Mouse (Mus musculus): ENCODE results near the gene Zmynd10. TPM values are rescaled to one million over a fixed set of nuclear protein-coding genes. Genes with fewer than 3 reads are reported as not detected.

The Zmynd10 gene
- 3.6 and 4.3 TPM in 2 replicates for polyA plus RNA-seq (2016; fragmentation: Nextera tagmentation; extraction: Ambion mirVana)

DNA sequence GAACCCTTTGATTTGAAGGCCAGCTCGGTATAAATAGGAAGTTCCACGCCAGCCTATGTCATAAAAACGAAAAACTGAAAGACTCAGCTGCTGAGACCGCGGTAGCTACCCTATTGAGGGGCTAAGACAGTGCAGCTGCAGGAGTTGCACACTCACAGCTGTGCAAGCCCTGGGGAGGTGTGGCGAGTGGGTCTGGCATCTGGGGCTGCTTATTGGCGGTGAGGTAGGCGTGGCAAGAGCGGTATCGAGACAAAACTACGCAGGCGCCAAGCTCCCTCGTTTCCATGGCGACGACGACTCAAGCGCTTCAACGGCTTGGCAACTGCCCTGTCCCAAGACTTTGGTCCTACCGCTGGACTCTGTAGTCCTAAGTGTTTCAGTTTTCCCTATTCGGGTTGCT, at the start of gene Zmynd10:
Zmynd10 (plus strand) TSS at position 273 of the 400 bp plus-strand sequence.
- Histone ChIP-seq H3K4me1 (peaks cover 48% of the 10 kb centered on the region), H3K9ac (peak within 1 kb of the TSS; percentile 33; the same call in 1 of the 2 replicates), H3K27me3 (peaks cover 37% of the 10 kb centered on the region), H3K9me3 (replicated peaks) (no peaks in the 10 kb centered on the region), H3K4me2 (replicated peaks) (peak within 1 kb of the TSS; percentile 46), H3K4me3 (peak within 1 kb of the TSS; percentile 7; the same call in 1 of the 2 replicates), H3K36me3 (peaks cover 20% of the 10 kb centered on the region), H3K27ac (peak within 1 kb of the TSS; percentile 52)
- ATAC-seq (ENCODE audit: low FRiP score) = peak; percentile 66
- WGBS = 4% methylated on average over 20 of the region's 20 CpGs

DNA sequence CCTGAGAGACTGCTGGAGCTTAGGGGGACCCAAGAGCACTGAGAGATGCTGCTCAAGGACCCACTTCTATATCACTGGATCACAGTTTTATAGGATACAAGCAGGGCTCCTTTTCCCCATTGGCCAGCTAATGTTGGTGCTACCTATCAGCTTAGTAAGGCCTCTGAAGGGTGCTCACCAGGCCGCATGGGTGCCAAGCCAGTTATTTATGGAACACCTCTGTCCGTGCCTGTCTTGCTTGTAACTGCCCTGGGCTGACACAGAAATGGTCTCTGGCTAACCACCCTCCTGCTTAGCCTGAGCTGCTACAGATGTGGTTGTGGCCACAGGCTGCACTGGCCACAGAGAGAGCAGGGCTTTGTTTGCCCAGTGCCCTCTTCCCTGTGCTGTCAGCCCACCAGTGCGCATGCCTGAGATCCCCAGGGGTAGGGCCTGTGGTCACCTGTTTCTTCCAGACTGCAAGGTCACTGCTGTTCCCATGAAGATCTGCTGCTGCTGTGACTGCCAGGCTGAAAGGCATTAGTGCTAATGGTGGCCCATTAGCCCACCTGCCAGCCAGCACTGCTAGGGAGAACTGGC, 46.3 kb upstream of the Zmynd10 start:
- Histone ChIP-seq H3K27me3 (no peaks in the 10 kb centered on the region), H3K4me3 (no peak overlapping the region), H3K9me3 (replicated peaks) (no peaks in the 10 kb centered on the region), H3K36me3 (no peaks in the 10 kb centered on the region; the same call in 1 of the 2 replicates), H3K4me1 (peaks cover 25% of the 10 kb centered on the region), H3K27ac (peak overlapping the region; percentile 46; the same call in 1 of the 2 replicates), H3K9ac (0 out of 2 replicates have a peak overlapping the region, but pooled peaks have one; percentile 2), H3K4me2 (replicated peaks) (no peak overlapping the region)
- no peak for ATAC-seq (ENCODE audit: low FRiP score)
- WGBS = 81% methylated on average over 3 of the region's 3 CpGs

DNA sequence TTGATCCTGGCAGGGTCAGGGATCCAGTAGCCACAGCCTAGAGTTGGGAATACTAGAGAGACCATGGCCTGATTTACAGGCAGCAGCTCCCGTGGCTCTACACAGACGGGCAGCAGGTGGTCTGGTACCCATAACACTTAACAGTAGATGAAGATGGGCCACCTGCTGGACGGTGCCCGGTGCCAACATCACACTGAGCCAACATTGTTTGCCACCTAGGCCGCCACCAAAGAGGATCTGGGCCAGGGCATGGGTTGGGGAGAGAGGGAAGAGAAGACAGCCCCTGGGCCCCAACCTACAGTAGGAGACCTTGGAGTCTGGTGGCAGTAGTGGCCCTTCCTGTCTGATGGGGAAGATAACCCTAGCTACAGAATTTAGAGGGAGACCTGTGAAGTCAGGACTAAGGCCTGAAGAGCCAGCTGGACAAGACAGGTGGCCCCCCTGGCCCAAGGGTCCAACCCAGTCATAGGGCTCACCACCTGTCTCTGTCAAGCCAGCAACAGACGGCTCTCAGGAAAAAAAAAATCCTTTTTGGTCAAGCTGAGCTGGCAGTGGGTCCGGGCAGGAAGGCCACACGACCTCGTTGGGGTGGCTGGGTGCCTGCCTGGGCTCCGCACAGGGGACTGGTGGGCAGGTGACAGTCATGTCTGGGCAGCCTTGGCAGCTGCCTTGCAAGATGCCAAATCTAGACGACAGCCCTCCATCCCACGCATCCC, 44.8 kb upstream of the Zmynd10 start:
- no peak overlapping the region for H3K4me3 ChIP-seq
- peaks cover 32% of the 10 kb centered on the region for H3K4me1 ChIP-seq
- H3K27ac ChIP-seq = no peak overlapping the region

DNA sequence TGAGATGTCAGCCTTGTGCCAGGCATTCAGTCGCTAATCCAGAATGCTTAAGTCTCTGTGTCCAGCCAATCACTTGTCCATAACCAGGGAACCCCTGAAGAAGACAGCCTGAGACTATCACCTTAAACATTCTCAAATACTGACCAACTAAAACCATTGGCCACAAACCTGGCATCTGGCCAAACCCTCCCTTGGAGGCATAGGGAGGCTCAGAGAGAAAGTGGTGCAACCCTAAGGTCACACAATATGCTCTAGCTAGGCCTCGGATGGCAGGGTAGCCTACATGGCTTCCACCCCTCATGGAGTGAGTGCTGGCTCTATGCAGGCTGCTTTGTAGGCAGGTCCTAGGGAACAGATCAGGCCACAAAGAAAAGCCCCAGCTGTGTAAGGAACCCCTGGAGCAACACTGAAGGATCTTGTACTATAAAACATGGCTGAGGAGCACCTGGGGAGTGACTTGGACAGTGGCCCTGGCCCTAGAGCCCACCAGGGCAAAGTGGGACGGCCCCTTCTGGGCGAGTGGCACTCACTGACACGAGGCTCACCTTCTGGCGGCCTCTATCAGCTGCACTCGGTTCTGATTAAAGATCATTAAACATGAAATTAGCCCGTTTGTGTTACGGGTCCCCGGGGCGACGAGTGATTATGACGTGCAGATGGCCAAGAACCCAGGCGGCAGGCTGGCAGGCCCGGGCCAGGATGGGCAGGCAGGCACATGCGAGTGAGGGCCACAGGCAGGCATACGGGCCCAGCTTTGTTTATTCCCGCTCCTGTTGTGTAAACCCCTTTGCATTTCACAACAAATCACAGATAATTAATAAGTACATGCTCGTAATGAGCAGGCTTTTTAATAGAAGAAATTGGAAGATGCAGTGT, 42.2 kb upstream of the Zmynd10 start:
- no peak overlapping the region for H3K9ac ChIP-seq
- peaks cover 58% of the 10 kb centered on the region for H3K4me1 ChIP-seq
- WGBS = 55% methylated on average over 19 of the region's 19 CpGs
- peak; percentile 57; the same call in 1 of the 2 replicates for ATAC-seq (ENCODE audit: low FRiP score)
- H3K4me3 ChIP-seq = no peak overlapping the region
- no peaks in the 10 kb centered on the region for H3K36me3 ChIP-seq
- H3K4me2 ChIP-seq (replicated peaks) = no peak overlapping the region
- peaks cover 5% of the 10 kb centered on the region; the same call in 1 of the 2 replicates for H3K27me3 ChIP-seq
- H3K27ac ChIP-seq = peak overlapping the region; percentile 70
- no peaks in the 10 kb centered on the region for H3K9me3 ChIP-seq (replicated peaks)

More for the DNA sequence above, 44.8 kb upstream of the Zmynd10 start:
- H3K9ac ChIP-seq = no peak overlapping the region
- WGBS = 90% methylated on average over 12 of the region's 12 CpGs
- H3K36me3 ChIP-seq = no peaks in the 10 kb centered on the region; the same call in 1 of the 2 replicates
- no peak for ATAC-seq (ENCODE audit: low FRiP score)
- H3K9me3 ChIP-seq (replicated peaks) = no peaks in the 10 kb centered on the region
- peaks cover 5% of the 10 kb centered on the region; the same call in 1 of the 2 replicates for H3K27me3 ChIP-seq
- H3K4me2 ChIP-seq (replicated peaks) = no peak overlapping the region

DNA sequence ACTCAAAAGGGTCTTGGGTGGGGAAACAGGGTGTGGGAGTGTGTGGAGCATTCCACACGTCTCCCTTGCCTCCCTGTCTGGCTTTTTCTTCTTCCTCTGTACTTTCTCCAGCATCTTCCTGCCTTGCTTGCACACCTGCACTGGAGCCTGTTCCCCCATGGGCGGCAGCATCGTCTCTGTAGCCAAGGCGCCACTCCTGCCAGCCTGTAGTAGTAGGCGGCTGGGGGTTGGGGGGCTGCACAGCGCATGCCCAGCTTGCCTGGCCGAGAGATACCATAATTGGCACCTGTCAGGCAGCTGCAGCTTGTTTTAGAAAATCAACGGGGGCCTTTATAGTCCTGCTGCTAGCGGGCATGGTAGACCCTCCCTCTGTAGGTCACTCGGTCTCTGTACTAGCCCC, 38.8 kb upstream of the Zmynd10 start:
- Histone ChIP-seq H3K4me2 (replicated peaks) (no peak overlapping the region), H3K9ac (no peak overlapping the region; the same call in 1 of the 2 replicates), H3K9me3 (replicated peaks) (no peaks in the 10 kb centered on the region), H3K4me3 (no peak overlapping the region), H3K36me3 (no peaks in the 10 kb centered on the region), H3K27me3 (peaks cover 5% of the 10 kb centered on the region; the same call in 1 of the 2 replicates), H3K4me1 (peaks cover 87% of the 10 kb centered on the region), H3K27ac (peak overlapping the region; percentile 57; the same call in 1 of the 2 replicates)
- WGBS = 47% methylated on average over 10 of the region's 10 CpGs
- no peak for ATAC-seq (ENCODE audit: low FRiP score)

DNA sequence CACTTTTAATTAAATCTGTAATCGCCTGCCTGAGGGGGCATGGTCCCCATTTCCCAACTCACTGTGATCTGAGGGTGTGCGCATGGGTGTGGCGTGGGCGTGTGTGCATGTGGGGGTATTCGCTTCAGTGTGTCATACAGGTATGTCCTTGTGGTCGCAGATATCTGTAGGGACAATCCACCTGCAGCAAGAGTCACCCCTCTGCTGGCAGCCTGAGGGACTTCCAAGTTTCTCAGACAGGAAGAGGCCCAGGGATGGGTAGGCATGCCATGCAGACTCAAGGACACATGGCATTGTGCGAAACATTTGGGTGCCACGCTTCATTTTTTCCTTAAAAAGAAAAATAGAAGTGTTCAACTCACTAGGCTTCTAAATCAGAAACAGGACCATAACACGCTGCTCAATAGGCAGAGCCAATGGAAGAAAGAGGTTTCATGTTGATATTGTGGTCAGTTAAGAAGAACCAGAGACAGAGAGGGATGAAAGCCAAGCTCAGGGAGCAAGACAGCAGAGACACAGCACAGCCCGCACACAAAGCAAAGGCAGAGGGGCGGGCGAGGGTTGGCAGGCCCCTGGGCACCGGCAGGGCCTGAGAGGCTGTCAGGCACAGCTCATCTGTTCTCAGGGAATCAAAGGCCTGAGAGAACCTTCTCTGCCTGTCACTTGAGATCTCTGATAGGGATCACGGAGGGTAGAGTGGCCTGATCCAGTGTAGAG, 36.6 kb upstream of the Zmynd10 start:
- H3K4me3 ChIP-seq = no peak overlapping the region
- no peak for ATAC-seq (ENCODE audit: low FRiP score)
- no peak overlapping the region for H3K4me2 ChIP-seq (replicated peaks)
- no peaks in the 10 kb centered on the region for H3K36me3 ChIP-seq
- H3K9me3 ChIP-seq (replicated peaks) = no peaks in the 10 kb centered on the region
- H3K9ac ChIP-seq = no peak overlapping the region
- peak overlapping the region; percentile 87 for H3K27ac ChIP-seq
- H3K4me1 ChIP-seq = peaks cover 78% of the 10 kb centered on the region
- WGBS = 84% methylated on average over 14 of the region's 14 CpGs
- H3K27me3 ChIP-seq = peaks cover 5% of the 10 kb centered on the region; the same call in 1 of the 2 replicates

DNA sequence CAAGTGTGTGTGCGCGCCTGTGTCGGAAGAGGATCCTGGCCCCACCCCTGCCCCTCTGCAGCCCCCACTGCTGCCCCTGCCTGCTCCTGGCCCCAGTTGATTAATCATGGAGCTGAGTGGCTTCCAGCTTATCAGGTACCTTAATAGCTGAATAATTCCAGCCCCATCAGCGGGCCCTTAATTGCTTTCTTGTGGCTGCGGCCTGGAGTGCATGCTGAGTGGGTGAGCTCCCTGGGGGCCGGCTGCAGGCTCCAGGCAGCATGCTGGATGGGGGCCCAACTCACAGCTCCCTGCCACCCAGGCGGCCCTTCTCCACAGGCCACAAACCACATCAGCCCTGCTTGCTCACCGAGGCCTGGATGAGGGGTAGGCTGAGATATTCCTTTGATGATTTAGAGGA, 35.7 kb upstream of the Zmynd10 start:
- H3K27ac ChIP-seq = peak overlapping the region; percentile 87
- H3K36me3 ChIP-seq = no peaks in the 10 kb centered on the region
- no peak overlapping the region for H3K9ac ChIP-seq
- 52% methylated on average over 8 of the region's 8 CpGs for WGBS
- ATAC-seq (ENCODE audit: low FRiP score) = peak; percentile 41; the same call in 1 of the 2 replicates
- no peak overlapping the region for H3K4me3 ChIP-seq
- H3K9me3 ChIP-seq (replicated peaks) = no peaks in the 10 kb centered on the region
- H3K4me1 ChIP-seq = peaks cover 77% of the 10 kb centered on the region
- H3K4me2 ChIP-seq (replicated peaks) = no peak overlapping the region
- peaks cover 5% of the 10 kb centered on the region; the same call in 1 of the 2 replicates for H3K27me3 ChIP-seq

DNA sequence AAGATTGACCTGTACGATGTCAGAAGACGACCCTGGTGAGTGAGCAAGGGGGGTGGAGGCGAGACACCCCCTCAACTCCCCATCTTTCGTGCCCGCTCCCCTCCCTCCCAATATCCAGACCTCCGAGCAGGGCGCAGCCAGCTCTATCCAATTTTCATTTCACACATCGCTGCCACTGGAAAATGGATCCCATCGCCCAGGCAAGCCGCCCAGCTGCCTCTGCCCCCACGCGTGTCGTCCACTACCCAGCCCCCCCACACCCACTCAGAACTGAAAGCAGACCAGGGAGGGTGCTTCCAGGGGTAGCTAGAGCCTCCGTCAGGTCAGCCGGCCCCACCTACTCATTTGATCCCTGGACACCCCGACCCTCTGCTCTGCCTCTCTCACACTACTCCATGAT, 34.8 kb upstream of the Zmynd10 start:
- H3K4me1 ChIP-seq = peaks cover 70% of the 10 kb centered on the region
- H3K9ac ChIP-seq = peak overlapping the region; percentile 38; the same call in 1 of the 2 replicates
- no peaks in the 10 kb centered on the region for H3K9me3 ChIP-seq (replicated peaks)
- H3K4me2 ChIP-seq (replicated peaks) = no peak overlapping the region
- no peaks in the 10 kb centered on the region for H3K27me3 ChIP-seq
- no peak overlapping the region for H3K4me3 ChIP-seq
- no peaks in the 10 kb centered on the region for H3K36me3 ChIP-seq
- ATAC-seq (ENCODE audit: low FRiP score) = peak; percentile 1; the same call in 1 of the 2 replicates
- peak overlapping the region; percentile 87 for H3K27ac ChIP-seq
- 47% methylated on average over 16 of the region's 16 CpGs for WGBS

DNA sequence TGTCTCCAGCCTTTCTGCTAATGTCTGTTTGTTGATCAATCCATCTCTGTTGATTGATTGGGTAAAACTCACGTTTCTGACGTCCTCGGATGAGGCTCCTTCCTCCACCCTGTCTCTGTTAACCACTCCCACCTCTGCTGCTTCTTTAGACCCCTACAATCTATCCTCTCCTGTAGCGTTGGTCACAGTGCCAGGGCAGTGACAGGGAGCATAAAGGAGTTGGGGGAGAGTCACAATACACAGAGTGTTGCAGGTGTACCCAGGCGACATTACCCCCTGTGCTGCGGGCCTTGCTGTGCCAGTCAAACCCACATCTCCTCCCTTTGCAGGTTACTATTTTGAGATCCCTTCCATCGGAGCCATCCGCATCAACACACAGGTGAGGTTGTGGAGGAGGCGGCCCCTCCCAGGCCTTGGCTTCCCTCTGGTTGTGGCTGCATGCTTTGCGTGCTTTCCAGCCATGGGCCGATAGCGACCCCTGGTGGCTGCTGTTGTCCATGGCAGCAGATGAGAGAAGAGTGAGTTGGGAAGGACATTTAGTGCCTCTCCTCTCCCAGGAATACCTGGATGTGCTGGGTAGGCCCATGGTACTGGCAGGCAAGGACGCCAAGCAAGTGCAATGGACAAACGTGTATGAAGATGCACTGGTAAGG, 32.7 kb upstream of the Zmynd10 start:
- Histone ChIP-seq H3K9me3 (replicated peaks) (no peaks in the 10 kb centered on the region), H3K4me2 (replicated peaks) (no peak overlapping the region), H3K36me3 (no peaks in the 10 kb centered on the region), H3K9ac (0 out of 2 replicates have a peak overlapping the region, but pooled peaks have one; percentile 1), H3K4me3 (no peak overlapping the region), H3K4me1 (peaks cover 49% of the 10 kb centered on the region), H3K27ac (peak overlapping the region; percentile 87), H3K27me3 (no peaks in the 10 kb centered on the region)
- ATAC-seq (ENCODE audit: low FRiP score) = peak; percentile 27; the same call in 1 of the 2 replicates
- WGBS = 21% methylated on average over 14 of the region's 14 CpGs

DNA sequence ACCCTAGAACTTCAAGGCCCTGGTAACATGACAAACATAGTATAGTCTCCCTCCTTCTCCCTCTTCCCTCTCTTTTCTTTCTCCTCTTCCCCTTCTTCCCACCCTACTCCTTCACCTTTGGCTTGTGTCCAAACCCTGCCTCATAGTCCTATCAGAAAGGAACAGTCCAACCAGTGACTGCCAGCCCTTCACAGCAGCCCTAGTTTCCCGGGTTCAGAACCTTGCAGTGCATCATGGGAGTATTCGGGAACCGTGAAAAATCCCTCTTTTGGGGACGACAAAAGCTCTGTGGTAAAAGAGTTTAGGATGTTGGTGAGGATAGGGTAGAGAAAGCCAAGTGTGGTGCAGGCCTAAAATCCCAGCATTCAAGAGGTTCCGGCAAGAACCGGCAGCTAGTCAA, 26.8 kb upstream of the Zmynd10 start:
- WGBS = 45% methylated on average over 6 of the region's 6 CpGs
- Histone ChIP-seq H3K4me2 (replicated peaks) (no peak overlapping the region), H3K9me3 (replicated peaks) (no peaks in the 10 kb centered on the region), H3K27ac (peak overlapping the region; percentile 26; the same call in 1 of the 2 replicates), H3K27me3 (peaks cover 21% of the 10 kb centered on the region), H3K36me3 (no peaks in the 10 kb centered on the region), H3K9ac (no peak overlapping the region), H3K4me1 (peaks cover 20% of the 10 kb centered on the region), H3K4me3 (no peak overlapping the region)
- ATAC-seq (ENCODE audit: low FRiP score) = 0 out of 2 replicates have a peak, but pooled peaks have one; percentile 18

DNA sequence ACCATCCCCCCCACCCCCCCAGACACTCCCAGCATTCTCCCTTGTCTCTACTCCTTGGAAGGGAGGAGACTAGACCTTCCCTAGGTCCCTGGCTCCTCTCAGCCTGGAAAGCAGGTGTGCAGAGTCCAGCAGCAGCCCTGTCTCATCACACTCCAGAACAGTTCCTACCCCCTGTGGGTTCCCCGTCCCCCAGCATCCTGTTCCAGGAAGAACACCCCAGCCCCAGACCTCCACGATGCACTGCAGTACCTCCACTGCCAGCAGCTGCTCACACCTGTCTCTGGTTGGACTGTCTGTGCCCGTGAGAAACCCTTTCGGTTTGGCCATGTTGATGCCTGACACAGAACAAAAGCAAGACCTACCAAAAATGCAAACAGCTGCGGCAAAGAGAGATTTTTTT, 25.9 kb upstream of the Zmynd10 start:
- Histone ChIP-seq H3K9me3 (replicated peaks) (no peaks in the 10 kb centered on the region), H3K9ac (peak overlapping the region; percentile 32; the same call in 1 of the 2 replicates), H3K4me2 (replicated peaks) (no peak overlapping the region), H3K4me1 (peaks cover 20% of the 10 kb centered on the region), H3K27me3 (peaks cover 29% of the 10 kb centered on the region), H3K27ac (peak overlapping the region; percentile 26; the same call in 1 of the 2 replicates), H3K36me3 (no peaks in the 10 kb centered on the region), H3K4me3 (no peak overlapping the region)
- 72% methylated on average over 5 of the region's 5 CpGs for WGBS
- ATAC-seq (ENCODE audit: low FRiP score) = no peak

Measured in hindbrain, embryonic 12.5 days (tissue).